Mouse (Mus musculus): ENCODE data around the gene Thumpd1.
"Not testable (repeated sequence)": the region's sequence is repeated elsewhere in the genome, so short reads cannot be mapped to it uniquely, and the experiment has no call there.

GRCm38 (mm10) chr7:119731262-119731661 lies 10.7 kb upstream of the Thumpd1 start:
- not testable (repeated sequence) for TF ChIP-seq CTCF (IDR thresholded peaks at IDR 0.05; ENCODE audit: borderline replicate concordance, insufficient read depth, low read length); POLR2A (IDR thresholded peaks at IDR 0.05; ENCODE audit: low read depth, low read length)
